Mouse (Mus musculus): Measurements from ENCODE around the gene Sncb. TPM values are rescaled to one million over a fixed set of nuclear protein-coding genes. Genes with fewer than 3 reads are reported as not detected.

The Sncb gene
- not detected in 2 replicates for polyA plus RNA-seq (2015; fragmentation: Nextera tagmentation; extraction: Ambion mirVana)

DNA sequence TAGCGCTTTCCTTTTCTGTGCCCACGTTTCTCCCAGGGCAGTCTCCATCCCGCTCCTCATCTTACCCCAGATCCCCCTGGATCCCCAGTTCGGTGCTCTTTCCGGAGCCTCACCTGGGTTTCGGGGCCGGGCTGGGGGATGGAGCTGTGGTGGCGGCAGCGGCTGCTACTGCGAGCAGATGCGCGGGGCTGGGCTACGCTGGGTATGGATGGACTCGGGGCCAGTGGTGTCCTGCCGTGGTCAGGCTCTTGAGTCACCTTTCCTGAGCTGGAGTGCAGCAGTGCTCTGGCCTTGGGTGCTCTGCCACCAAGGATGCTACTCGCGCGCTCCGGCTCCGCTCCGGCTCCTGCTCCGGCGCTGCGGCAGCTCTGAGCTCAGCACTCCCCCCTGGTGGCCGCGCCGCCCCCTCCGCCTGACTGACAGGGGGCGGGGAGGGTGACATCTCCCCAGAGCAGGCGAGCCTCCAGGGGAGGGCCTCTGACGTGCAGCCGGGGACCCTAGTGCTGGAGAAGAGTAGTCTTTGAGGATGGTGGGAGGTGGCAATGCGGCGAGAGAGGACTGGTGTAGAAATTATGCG is at the start of gene Sncb:
Gene Sncb, minus strand, starts transcription at position 404 of the 577 bp plus-strand sequence.

GRCm38 (mm10) chr13:54788740-54789560 is 22.6 kb upstream of the Sncb start, which contains the start of gene Tspan17:
Gene Tspan17, plus strand, starts transcription at chr13:54789377.

GRCm38 (mm10) chr13:54783698-54784097 is 17.3 kb upstream of the Sncb start, which contains the start of gene Eif4e1b:
Gene Eif4e1b, plus strand, starts transcription at chr13:54783998.

GRCm38 (mm10) chr13:54749864-54750411 is 16.5 kb downstream of the Sncb start, which contains the start of gene Gprin1:
Gene Gprin1, minus strand, starts transcription at chr13:54749874.

Other genes starting within 250 kb of the Sncb start
- gene 4833439L19Rik, start 201.2 kb downstream of the Sncb start, polyA plus RNA-seq (2015; fragmentation: Nextera tagmentation; extraction: Ambion mirVana): 95.0 and 99.7 TPM in 2 replicates
- gene Arl10, start 191.6 kb downstream of the Sncb start, polyA plus RNA-seq (2015; fragmentation: Nextera tagmentation; extraction: Ambion mirVana): 13.6 and 14.4 TPM in 2 replicates
- gene Nop16, start 176.5 kb downstream of the Sncb start, polyA plus RNA-seq (2015; fragmentation: Nextera tagmentation; extraction: Ambion mirVana): 37.0 and 40.0 TPM in 2 replicates
- 214 and 221 TPM in 2 replicates for gene Higd2a, start 176.4 kb downstream of the Sncb start, polyA plus RNA-seq (2015; fragmentation: Nextera tagmentation; extraction: Ambion mirVana)
- gene Cltb, start 155.3 kb downstream of the Sncb start, polyA plus RNA-seq (2015; fragmentation: Nextera tagmentation; extraction: Ambion mirVana): 107 and 125 TPM in 2 replicates
- gene Faf2, start 144.8 kb downstream of the Sncb start, polyA plus RNA-seq (2015; fragmentation: Nextera tagmentation; extraction: Ambion mirVana): 60.8 and 67.5 TPM in 2 replicates
- gene Rnf44, start 72.7 kb downstream of the Sncb start, polyA plus RNA-seq (2015; fragmentation: Nextera tagmentation; extraction: Ambion mirVana): 54.0 and 56.8 TPM in 2 replicates
- gene Cdhr2, start 65.1 kb downstream of the Sncb start, polyA plus RNA-seq (2015; fragmentation: Nextera tagmentation; extraction: Ambion mirVana): 0.02 and 0.04 TPM in 2 replicates
- 0.12 and 0.14 TPM in 2 replicates for gene Gprin1, start 16.7 kb downstream of the Sncb start, polyA plus RNA-seq (2015; fragmentation: Nextera tagmentation; extraction: Ambion mirVana)
- not detected in 2 replicates for gene Eif4e1b, start 17.4 kb upstream of the Sncb start, polyA plus RNA-seq (2015; fragmentation: Nextera tagmentation; extraction: Ambion mirVana)
- 56.1 and 56.3 TPM in 2 replicates for gene Tspan17, start 22.8 kb upstream of the Sncb start, polyA plus RNA-seq (2015; fragmentation: Nextera tagmentation; extraction: Ambion mirVana)
- 9.4 and 9.5 TPM in 2 replicates for gene Unc5a, start 182.8 kb upstream of the Sncb start, polyA plus RNA-seq (2015; fragmentation: Nextera tagmentation; extraction: Ambion mirVana)

All from urinary bladder, postnatal 0 days (tissue).